Comparison of ENCODE assay signal across 8 mouse cellular contexts in genomic region chr8:95165923-95166322, GRCm38 (mm10). TPM values are rescaled to one million over a fixed set of nuclear protein-coding genes. Genes with fewer than 3 reads are reported as not detected.
DNase-seq lines count a peak whose midpoint lies in the region; ATAC-seq lines count a peak whose summit lies in the region.

No protein-coding gene starts in this region.

- peak; percentile 43 for DNase-seq in right cerebral cortex, adult 18-20 months
- no peak for DNase-seq in right cerebral cortex, postnatal 4 days
- DNase-seq in gastrocnemius, postnatal 36 days = peak; percentile 70 to 75
- no peak for DNase-seq in limb, embryonic 10.5 days (ENCODE audit: low spot score)
- no peak for DNase-seq in liver

- no peak overlapping the region for H3K27ac ChIP-seq in forebrain, embryonic 16.5 days (ENCODE audit: low read length)
- no peak overlapping the region for H3K27ac ChIP-seq in forebrain, embryonic 12.5 days
- H3K27ac ChIP-seq in limb, embryonic 10.5 days = peak overlapping the region; percentile 63

- intact Hi-C loops in gastrocnemius, postnatal 36 days (cut with DNase I) = loop anchor here (5.0 kb wide), 1 partner anchor 36 kb away; the partner anchor contains the start of gene Kifc3

- 41% methylated on average over 11 of the region's 11 CpGs for WGBS in forebrain, embryonic 16.5 days
- 72% methylated on average over 11 of the region's 11 CpGs for WGBS in forebrain, embryonic 12.5 days
- 77% methylated on average over 11 of the region's 11 CpGs for WGBS in limb, embryonic 10.5 days

- ATAC-seq in forebrain, embryonic 16.5 days = no peak
- ATAC-seq in forebrain, embryonic 12.5 days (ENCODE audit: low FRiP score) = no peak
- no peak for ATAC-seq in inflammation-experienced regulatory T-cells, adult 6 months

- no peaks in the 10 kb centered on the region for H3K9me3 ChIP-seq in forebrain, embryonic 16.5 days (ENCODE audit: control insufficient read depth, low read length)
- H3K9me3 ChIP-seq in forebrain, embryonic 12.5 days = no peaks in the 10 kb centered on the region
- no peaks in the 10 kb centered on the region for H3K9me3 ChIP-seq in limb, embryonic 10.5 days (replicated peaks)

- no peaks in the 10 kb centered on the region for H3K36me3 ChIP-seq in forebrain, embryonic 16.5 days (ENCODE audit: control insufficient read depth, insufficient read depth)
- H3K36me3 ChIP-seq in forebrain, embryonic 12.5 days (replicated peaks) = no peaks in the 10 kb centered on the region
- no peaks in the 10 kb centered on the region for H3K36me3 ChIP-seq in limb, embryonic 10.5 days

- no peaks in the 10 kb centered on the region for H3K4me1 ChIP-seq in forebrain, embryonic 16.5 days (replicated peaks; ENCODE audit: control insufficient read depth, insufficient read depth, low read length)
- H3K4me1 ChIP-seq in forebrain, embryonic 12.5 days = peaks cover 12% of the 10 kb centered on the region; the same call in 1 of the 2 replicates
- H3K4me1 ChIP-seq in limb, embryonic 10.5 days = peaks cover 48% of the 10 kb centered on the region

- no peaks in the 10 kb centered on the region for H3K27me3 ChIP-seq in forebrain, embryonic 16.5 days (replicated peaks; ENCODE audit: control insufficient read depth, insufficient read depth, low read length)
- H3K27me3 ChIP-seq in forebrain, embryonic 12.5 days = no peaks in the 10 kb centered on the region
- H3K27me3 ChIP-seq in limb, embryonic 10.5 days (ENCODE audit: low read depth, poor library complexity, severe bottlenecking) = no peaks in the 10 kb centered on the region

- no peak overlapping the region for H3K4me3 ChIP-seq in forebrain, embryonic 16.5 days (replicated peaks; ENCODE audit: low read length)
- H3K4me3 ChIP-seq in forebrain, embryonic 12.5 days (replicated peaks) = no peak overlapping the region
- H3K4me3 ChIP-seq in limb, embryonic 10.5 days = no peak overlapping the region

- peak overlapping the region; percentile 10; the same call in 1 of the 2 replicates for H3K9ac ChIP-seq in forebrain, embryonic 16.5 days (replicated peaks; ENCODE audit: low read depth, low read length)
- no peak overlapping the region for H3K9ac ChIP-seq in forebrain, embryonic 12.5 days

- no peak overlapping the region for H3K4me2 ChIP-seq in forebrain, embryonic 16.5 days (ENCODE audit: low read length)
- H3K4me2 ChIP-seq in forebrain, embryonic 12.5 days = no peak overlapping the region

RNA-seq across cellular contexts. Expression of gene Kifc3, which starts 36.7 kb away (rescaled TPM):
- polyA plus RNA-seq in forebrain, embryonic 16.5 days (2015; fragmentation: Nextera tagmentation; extraction: Ambion mirVana) = 16.8 and 21.9 TPM in 2 replicates
- 7.8 and 8.3 TPM in 2 replicates for polyA plus RNA-seq in forebrain, embryonic 12.5 days (2016; fragmentation: Nextera tagmentation; extraction: Ambion mirVana)
- total RNA-seq in gastrocnemius, postnatal 36 days (2021) = 10 to 100 TPM in 1 of 2 experiments, 1 to 10 TPM in 1; 6.9 to 10.9 TPM
- 10.8 and 13.2 TPM in 2 replicates for polyA plus RNA-seq in limb, embryonic 10.5 days (2016; fragmentation: Nextera tagmentation; extraction: Ambion mirVana)
- polyA plus RNA-seq in inflammation-experienced regulatory T-cells, adult 6 months (2017; shearing (Covaris generic)) = 1 to 10 TPM in 1 of 3 experiments, under 1 TPM in 1, not detected in 1; 0.40 to 1.1 TPM

Comparison
In these comparisons a context has a peak if more than half of its experiments do, and no peak if none do; other contexts are left out.
1. DNase-seq: peak in right cerebral cortex, adult 18-20 months (single experiment) and gastrocnemius, postnatal 36 days (2 of 2); none in right cerebral cortex, postnatal 4 days (single experiment), limb, embryonic 10.5 days (single experiment) and liver (single experiment).